Mouse (Mus musculus) limb, embryonic 15.5 days (tissue): ENCODE measurements around the gene Dand5. TPM values are rescaled to one million over a fixed set of nuclear protein-coding genes. Genes with fewer than 3 reads are reported as not detected.

Experiments used
- ATAC-seq: fragments of 200-750 bp; cut with Nextera tagmentation; 2 replicates; pipeline ENCODE4 v1.8.0; 2017; ENCODE audit warnings: low read depth, moderate TSS enrichment; ENCODE audit not compliant: insufficient number of reproducible peaks, low FRiP score, low TSS enrichment
- H3K27ac ChIP-seq: fragments of 300-500 bp; sonication (generic); 2 replicates; pipeline ENCODE4 v1.5.1; 2015; ENCODE audit warnings: moderate library complexity, mild to moderate bottlenecking, inconsistent platforms
- H3K27me3 ChIP-seq: fragments of 300-500 bp; sonication (generic); 2 replicates; pipeline ENCODE4 v1.6.1; 2015; ENCODE audit warnings: inconsistent platforms
- H3K36me3 ChIP-seq: fragments of 300-500 bp; sonication (generic); 2 replicates; pipeline ENCODE4 v1.6.1; 2015; ENCODE audit warnings: inconsistent platforms
- H3K4me1 ChIP-seq: fragments of 300-500 bp; sonication (generic); 2 replicates; pipeline ENCODE4 v1.6.1; 2015; ENCODE audit warnings: inconsistent platforms
- H3K4me2 ChIP-seq: fragments of 300-500 bp; sonication (generic); 2 replicates; pipeline ENCODE4 v1.6.1; 2015; ENCODE audit warnings: mild to moderate bottlenecking, inconsistent platforms
- H3K4me3 ChIP-seq: fragments of 300-500 bp; sonication (generic); 2 replicates; pipeline ENCODE4 v1.5.1; 2015; ENCODE audit warnings: mild to moderate bottlenecking, inconsistent platforms
- H3K9ac ChIP-seq: fragments of 300-500 bp; sonication (generic); 2 replicates; pipeline ENCODE4 v1.6.1; 2015; ENCODE audit warnings: inconsistent platforms
- H3K9me3 ChIP-seq: fragments of 300-500 bp; sonication (generic); 2 replicates; pipeline ENCODE4 v1.6.1; 2016; ENCODE audit warnings: inconsistent platforms
- WGBS: fragments of 180-500 bp; shearing (Covaris S2); methylation state at CpG from one replicate; pipeline ENCODE4 v1.1.7; 2015; 5-methylcytosine and 5-hydroxymethylcytosine counted together
- polyA plus RNA-seq: library from polyadenylated mRNA; unstranded; fragments of >200 nt; fragmentation: Nextera tagmentation; extraction: Ambion mirVana; gene quantifications from 2 replicates; pipeline ENCODE4 v1.2.1, GENCODE M21; 2015

Gene Dand5
- polyA plus RNA-seq, 1 experiment from 2014 or later, result 8.0 TPM

DNA sequence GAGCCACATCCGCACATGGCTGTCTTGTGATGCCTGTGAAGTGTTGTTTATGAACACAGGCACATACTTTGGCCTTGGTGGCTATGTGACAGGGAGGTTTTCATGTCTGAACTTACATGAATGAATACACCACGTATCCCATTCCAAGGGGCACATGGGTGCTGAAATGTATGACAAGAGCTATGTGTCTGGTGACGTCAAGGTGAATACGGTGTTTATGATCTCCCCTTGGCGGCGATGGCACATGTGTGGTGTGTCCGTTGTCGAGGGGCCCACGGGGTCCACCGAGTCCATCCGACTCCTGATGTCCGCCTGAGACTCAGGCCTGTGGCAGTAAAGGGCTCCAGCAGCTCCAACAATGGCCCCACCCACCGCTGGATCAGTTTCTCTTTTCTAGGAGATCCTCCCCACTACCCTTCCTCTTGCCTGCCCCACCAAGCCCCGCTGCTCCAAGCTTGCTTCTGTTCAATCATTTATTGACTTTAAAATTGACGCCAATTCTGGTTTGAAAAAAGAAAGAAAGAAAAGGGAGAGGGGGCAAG, 25.3 kb downstream of the Dand5 start:
- WGBS, result 73% methylated on average over 15 of the region's 15 CpGs
- no peaks in the 10 kb centered on the region for H3K9me3 ChIP-seq
- H3K4me2 ChIP-seq, result peak overlapping the region; percentile 57
- H3K27me3 ChIP-seq, result peaks cover 4% of the 10 kb centered on the region; the same call in 1 of the 2 replicates
- peak overlapping the region; percentile 11; the same call in 1 of the 2 replicates for H3K27ac ChIP-seq
- ATAC-seq, result no peak
- peaks cover 19% of the 10 kb centered on the region for H3K36me3 ChIP-seq
- peak overlapping the region; percentile 100; the same call in 1 of the 2 replicates for H3K9ac ChIP-seq
- H3K4me3 ChIP-seq, result peak overlapping the region; percentile 91
- H3K4me1 ChIP-seq, result peaks cover 75% of the 10 kb centered on the region

DNA sequence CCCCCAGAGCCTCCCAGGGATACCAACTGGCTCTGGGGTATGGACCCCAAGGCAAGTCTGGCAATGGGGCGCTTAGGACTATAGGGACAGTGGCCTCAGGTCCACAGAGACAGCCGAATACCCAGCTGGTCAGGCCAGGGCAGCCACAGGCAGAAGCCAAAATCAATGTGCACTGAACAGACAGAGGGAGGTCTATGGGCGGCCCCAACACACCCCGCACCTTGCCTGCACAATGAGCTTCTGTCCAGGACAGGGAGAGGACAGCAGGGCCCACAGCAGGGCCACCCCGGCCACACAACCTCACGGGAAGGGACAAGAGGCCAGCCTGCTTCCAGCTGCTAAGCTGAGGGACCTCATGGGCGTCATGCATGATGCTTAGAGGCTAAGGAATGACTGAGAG, 28.1 kb downstream of the Dand5 start:
- H3K27ac ChIP-seq, result peak overlapping the region; percentile 92
- no peak for ATAC-seq
- peaks cover 4% of the 10 kb centered on the region; the same call in 1 of the 2 replicates for H3K27me3 ChIP-seq
- 47% methylated on average over 7 of the region's 7 CpGs for WGBS
- peak overlapping the region; percentile 29 for H3K4me3 ChIP-seq
- peak overlapping the region; percentile 50 for H3K4me2 ChIP-seq
- peaks cover 19% of the 10 kb centered on the region for H3K36me3 ChIP-seq
- H3K4me1 ChIP-seq, result peaks cover 90% of the 10 kb centered on the region
- no peaks in the 10 kb centered on the region for H3K9me3 ChIP-seq
- peak overlapping the region; percentile 31; the same call in 1 of the 2 replicates for H3K9ac ChIP-seq

DNA sequence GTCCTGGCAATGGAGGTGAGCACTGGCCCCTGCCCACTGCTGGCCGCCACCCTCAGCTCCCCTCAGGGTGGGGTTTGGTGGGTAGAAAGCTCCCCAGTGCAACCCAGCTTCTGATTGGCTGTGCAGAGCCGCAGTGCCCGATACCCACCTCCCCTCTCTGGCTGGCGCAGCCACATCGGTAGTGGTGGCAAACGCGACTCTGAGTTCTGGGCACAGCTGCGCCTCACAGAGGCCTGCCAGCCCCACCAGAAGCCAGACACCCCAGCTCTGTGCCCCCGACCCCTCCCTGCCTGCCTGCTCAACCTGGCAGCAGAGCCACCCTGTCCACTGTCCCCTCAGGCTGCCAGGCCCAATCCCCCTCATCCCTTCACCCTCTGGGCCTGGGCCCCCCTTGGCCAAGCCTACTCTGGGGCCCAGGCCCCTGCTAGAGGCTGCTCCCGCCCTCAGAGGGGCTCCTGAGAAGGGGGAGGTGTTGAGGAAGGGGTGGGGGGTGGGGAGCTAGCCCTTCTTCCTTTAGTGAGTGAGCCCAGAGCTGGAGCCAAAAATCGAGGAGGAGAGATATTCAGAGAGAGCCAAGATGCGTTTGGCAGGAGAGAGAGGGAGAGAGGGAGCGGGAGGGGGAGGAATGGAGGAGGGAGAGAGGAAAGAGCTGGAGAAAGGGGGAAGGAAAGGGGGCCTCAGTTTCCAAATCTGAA, 28.7 kb downstream of the Dand5 start:
- H3K4me3 ChIP-seq, result peak overlapping the region; percentile 29
- ATAC-seq, result peak; percentile 74

DNA sequence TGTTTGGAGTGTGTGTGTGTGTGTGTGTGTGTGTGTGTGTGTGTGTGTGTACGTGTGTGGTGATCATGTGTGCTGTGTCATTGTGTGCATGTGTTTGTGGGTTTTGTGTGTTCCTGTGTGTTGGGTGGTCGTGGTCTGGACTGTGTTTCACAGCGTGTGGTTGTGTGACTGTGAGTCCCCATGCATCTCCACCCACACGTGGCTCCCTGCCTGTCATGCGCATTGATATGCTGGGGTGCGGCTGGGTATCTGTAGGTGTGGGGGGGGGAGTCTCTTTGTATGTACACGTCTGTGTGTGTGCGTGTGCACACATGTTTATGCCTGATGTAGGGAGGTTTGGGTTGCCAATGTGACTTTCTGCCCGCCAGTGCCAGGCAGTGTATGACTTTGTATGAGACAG, 29.5 kb downstream of the Dand5 start:
- H3K36me3 ChIP-seq, result peaks cover 15% of the 10 kb centered on the region
- no peak for ATAC-seq
- no peak overlapping the region for H3K9ac ChIP-seq
- peaks cover 99% of the 10 kb centered on the region for H3K4me1 ChIP-seq
- H3K9me3 ChIP-seq, result no peaks in the 10 kb centered on the region
- H3K4me2 ChIP-seq, result 0 out of 2 replicates have a peak overlapping the region, but pooled peaks have one; percentile 50
- H3K27me3 ChIP-seq, result peaks cover 3% of the 10 kb centered on the region; the same call in 1 of the 2 replicates
- H3K4me3 ChIP-seq, result no peak overlapping the region
- WGBS, result 79% methylated on average over 9 of the region's 9 CpGs
- peak overlapping the region; percentile 92; the same call in 1 of the 2 replicates for H3K27ac ChIP-seq

More for the DNA sequence above, 28.7 kb downstream of the Dand5 start:
- Histone ChIP-seq H3K4me1 (peaks cover 96% of the 10 kb centered on the region), H3K27ac (peak overlapping the region; percentile 92), H3K36me3 (peaks cover 19% of the 10 kb centered on the region), H3K9ac (peak overlapping the region; percentile 20), H3K4me2 (peak overlapping the region; percentile 50), H3K9me3 (no peaks in the 10 kb centered on the region), H3K27me3 (peaks cover 4% of the 10 kb centered on the region; the same call in 1 of the 2 replicates)
- 54% methylated on average over 12 of the region's 13 CpGs for WGBS

DNA sequence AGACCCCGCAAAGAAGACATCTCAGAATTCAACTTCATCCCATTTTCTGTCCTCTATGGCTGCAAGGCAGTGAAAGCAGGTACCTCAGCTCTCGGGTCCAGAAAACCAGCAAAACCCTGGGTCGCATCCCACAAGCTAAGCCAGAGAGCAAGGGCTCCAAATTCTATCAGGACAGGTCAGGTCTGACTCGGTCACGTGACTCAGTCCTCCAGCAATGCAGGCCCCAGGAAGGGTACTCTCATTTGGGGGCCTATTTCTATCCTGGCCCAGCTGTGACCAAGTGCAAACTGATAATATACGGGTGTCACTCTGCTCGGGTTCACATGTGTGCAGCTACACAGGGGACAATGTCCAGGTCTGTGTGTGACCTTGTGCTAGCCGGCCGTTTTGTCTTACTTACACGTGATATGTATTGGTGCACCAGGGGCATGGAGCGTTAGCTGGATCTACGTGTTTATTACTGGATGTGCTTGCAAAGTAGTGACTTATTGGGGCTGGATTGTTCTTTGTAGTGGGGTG, 30.1 kb downstream of the Dand5 start:
- no peak for ATAC-seq
- H3K4me3 ChIP-seq, result no peak overlapping the region
- no peaks in the 10 kb centered on the region for H3K9me3 ChIP-seq
- no peak overlapping the region for H3K4me2 ChIP-seq
- peaks cover 99% of the 10 kb centered on the region for H3K4me1 ChIP-seq
- peaks cover 13% of the 10 kb centered on the region for H3K36me3 ChIP-seq
- 79% methylated on average over 12 of the region's 12 CpGs for WGBS
- H3K27me3 ChIP-seq, result no peaks in the 10 kb centered on the region
- no peak overlapping the region; the same call in 1 of the 2 replicates for H3K27ac ChIP-seq
- H3K9ac ChIP-seq, result no peak overlapping the region

GRCm38 (mm10) chr8:84790537-84790936, 32.1 kb downstream of the Dand5 start:
- Histone ChIP-seq H3K9ac (no peak overlapping the region), H3K27me3 (no peaks in the 10 kb centered on the region), H3K36me3 (peaks cover 1% of the 10 kb centered on the region; the same call in 1 of the 2 replicates), H3K4me2 (peak overlapping the region; percentile 6; the same call in 1 of the 2 replicates), H3K9me3 (no peaks in the 10 kb centered on the region), H3K4me3 (no peak overlapping the region), H3K27ac (peak overlapping the region; percentile 71), H3K4me1 (peaks cover 99% of the 10 kb centered on the region)
- ATAC-seq, result no peak
- WGBS, result 54% methylated on average over 2 of the region's 2 CpGs

DNA sequence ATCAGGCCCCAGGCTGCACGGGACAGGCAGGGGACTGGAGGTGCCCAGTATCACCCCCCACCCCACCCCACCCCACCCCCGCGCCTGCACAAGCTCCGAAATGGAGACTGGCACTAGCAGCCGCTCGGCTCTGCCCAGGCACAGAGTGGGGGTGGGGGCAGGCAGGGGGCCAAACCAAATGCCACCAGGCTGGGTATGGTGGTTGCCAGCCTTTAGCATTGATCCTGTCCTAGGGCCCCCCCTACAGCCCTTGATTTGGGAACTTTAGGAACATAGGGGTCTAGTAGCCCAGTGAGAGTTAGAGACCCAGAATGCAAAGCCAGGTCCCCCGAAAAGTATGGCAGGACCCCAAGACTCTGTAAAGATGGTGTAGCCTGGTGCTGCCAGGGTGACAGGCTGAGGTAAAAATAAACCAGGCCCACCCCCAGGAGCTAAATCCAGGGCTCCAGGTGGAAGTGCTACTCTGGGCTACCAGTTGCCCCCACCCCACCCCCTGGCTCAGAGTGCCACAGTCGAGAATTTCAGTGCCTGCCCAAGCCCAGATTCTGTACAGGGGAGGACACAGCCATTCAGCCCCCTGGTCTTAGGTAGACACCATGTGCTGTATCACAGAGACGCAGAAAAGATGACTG, 32.7 kb downstream of the Dand5 start:
- Histone ChIP-seq H3K9ac (no peak overlapping the region), H3K36me3 (no peaks in the 10 kb centered on the region; the same call in 1 of the 2 replicates), H3K4me3 (no peak overlapping the region), H3K9me3 (no peaks in the 10 kb centered on the region), H3K4me1 (peaks cover 99% of the 10 kb centered on the region), H3K27me3 (0 out of 2 replicates have a peak, but pooled peaks cover under 1% of the 10 kb centered on the region), H3K4me2 (peak overlapping the region; percentile 37; the same call in 1 of the 2 replicates), H3K27ac (peak overlapping the region; percentile 71)
- ATAC-seq, result no peak
- 59% methylated on average over 9 of the region's 9 CpGs for WGBS

DNA sequence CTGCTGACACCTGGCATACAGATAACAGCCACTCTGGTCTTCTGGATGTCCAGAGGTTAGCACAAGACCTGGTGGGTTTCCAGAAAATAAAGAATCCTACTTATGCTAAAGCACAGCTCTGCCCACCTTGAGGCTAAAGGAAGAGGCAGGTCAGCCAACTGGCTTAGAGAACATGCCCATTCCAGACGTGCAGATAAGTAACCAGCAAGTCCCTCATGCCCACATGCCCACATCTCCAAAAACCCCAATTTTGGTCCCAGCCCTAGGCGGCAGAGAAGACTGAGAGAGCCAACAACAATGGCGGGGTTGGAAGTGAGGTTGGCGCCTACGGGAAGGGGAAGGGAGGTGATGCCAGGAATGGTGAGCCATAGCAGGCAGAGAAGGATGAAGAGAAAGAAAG, 33.3 kb downstream of the Dand5 start:
- H3K9me3 ChIP-seq, result no peaks in the 10 kb centered on the region
- peak overlapping the region; percentile 37 for H3K4me2 ChIP-seq
- no peak for ATAC-seq
- H3K27me3 ChIP-seq, result peaks cover 7% of the 10 kb centered on the region; the same call in 1 of the 2 replicates
- H3K4me3 ChIP-seq, result 0 out of 2 replicates have a peak overlapping the region, but pooled peaks have one; percentile 7
- 52% methylated on average over 5 of the region's 5 CpGs for WGBS
- H3K27ac ChIP-seq, result peak overlapping the region; percentile 71
- H3K36me3 ChIP-seq, result no peaks in the 10 kb centered on the region; the same call in 1 of the 2 replicates
- H3K4me1 ChIP-seq, result peaks cover 99% of the 10 kb centered on the region
- no peak overlapping the region for H3K9ac ChIP-seq

- peak overlapping the region; percentile 7 for H3K4me3 ChIP-seq
- no peaks in the 10 kb centered on the region; the same call in 1 of the 2 replicates for H3K36me3 ChIP-seq
- H3K27me3 ChIP-seq, result peaks cover 11% of the 10 kb centered on the region; the same call in 1 of the 2 replicates
- H3K9me3 ChIP-seq, result no peaks in the 10 kb centered on the region
- H3K9ac ChIP-seq, result no peak overlapping the region
- 8% methylated on average over 11 of the region's 11 CpGs for WGBS
- H3K4me1 ChIP-seq, result peaks cover 99% of the 10 kb centered on the region
- peak overlapping the region; percentile 71 for H3K27ac ChIP-seq
- H3K4me2 ChIP-seq, result peak overlapping the region; percentile 37
- ATAC-seq, result no peak
Measured at GRCm38 (mm10) chr8:84788896-84789295, 33.7 kb downstream of the Dand5 start.

DNA sequence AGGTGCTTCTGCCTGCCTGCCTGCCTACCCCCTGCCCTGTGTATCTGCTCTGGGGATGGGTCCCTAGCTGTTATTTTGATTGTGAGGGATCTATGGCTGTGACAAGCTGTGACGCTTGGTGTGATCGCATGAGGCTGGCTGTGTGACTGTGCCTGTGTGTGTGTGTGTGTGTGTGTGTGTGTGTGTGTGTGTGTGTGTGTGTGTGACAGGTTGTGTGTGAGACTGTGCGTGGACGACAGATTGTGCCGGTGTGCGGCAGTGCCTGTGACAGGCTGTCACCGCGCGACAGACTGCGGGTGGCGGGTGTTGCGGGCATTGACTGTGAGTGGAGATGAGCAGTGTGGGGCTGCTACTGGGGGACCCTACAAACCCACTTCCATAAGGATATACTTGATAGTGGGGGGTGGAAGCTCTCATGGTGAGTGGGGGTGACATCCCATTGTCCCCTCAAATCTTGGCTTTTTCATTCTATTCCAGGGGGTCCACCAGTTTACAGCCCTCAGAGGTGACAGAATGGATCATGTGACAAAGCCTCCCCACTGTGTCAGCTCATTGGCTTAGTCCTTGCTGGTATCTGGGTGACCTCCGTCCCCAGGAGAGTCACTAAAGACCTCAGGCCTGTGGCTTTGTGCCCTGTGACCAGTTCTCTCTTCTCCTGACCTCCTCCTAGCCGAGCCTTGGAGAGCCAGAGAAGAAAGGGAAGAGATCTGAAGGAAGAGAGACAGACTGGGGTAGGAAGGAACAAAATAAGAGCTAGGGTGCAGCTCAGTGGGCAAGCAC, 34.9 kb downstream of the Dand5 start:
- H3K36me3 ChIP-seq, result no peaks in the 10 kb centered on the region; the same call in 1 of the 2 replicates
- H3K27ac ChIP-seq, result peak overlapping the region; percentile 76; the same call in 1 of the 2 replicates
- no peak overlapping the region for H3K9ac ChIP-seq
- peaks cover 99% of the 10 kb centered on the region for H3K4me1 ChIP-seq
- H3K27me3 ChIP-seq, result peaks cover 13% of the 10 kb centered on the region; the same call in 1 of the 2 replicates
- H3K4me2 ChIP-seq, result no peak overlapping the region
- WGBS, result 58% methylated on average over 14 of the region's 14 CpGs
- no peak overlapping the region for H3K4me3 ChIP-seq
- ATAC-seq, result no peak
- no peaks in the 10 kb centered on the region for H3K9me3 ChIP-seq
